Mouse (Mus musculus) hindbrain, embryonic 14.5 days (tissue): Measurements from ENCODE around the gene Kif13a. TPM values are rescaled to one million over a fixed set of nuclear protein-coding genes. Genes with fewer than 3 reads are reported as not detected.
A peak's percentile ranks its signal among the peaks of the same experiment; 100 is the strongest.

Source experiments
- ATAC-seq: fragments of 200-750 bp; cut with Nextera tagmentation; 2 replicates; pipeline ENCODE4 v1.8.0; 2017; ENCODE audit warnings: moderate number of reproducible peaks, mild to moderate bottlenecking, moderate TSS enrichment, moderate library complexity; ENCODE audit not compliant: low FRiP score
- DNase-seq: peaks from one replicate; pipeline ENCODE4 v3.0.0-alpha.2; 2015; ENCODE audit warnings: low spot score
- H3K27ac ChIP-seq: fragments of 300-500 bp; sonication (generic); 2 replicates; pipeline ENCODE4 v1.5.1; 2014; ENCODE audit warnings: mild to moderate bottlenecking, moderate library complexity
- H3K27me3 ChIP-seq: fragments of 300-500 bp; sonication (generic); 2 replicates; pipeline ENCODE4 v1.6.1; 2014; ENCODE audit warnings: mild to moderate bottlenecking, low read length, mixed read lengths; ENCODE audit not compliant: control insufficient read depth, insufficient read depth
- H3K36me3 ChIP-seq: fragments of 300-500 bp; sonication (generic); replicated peaks from 2 replicates; pipeline ENCODE4 v1.6.1; 2014; ENCODE audit not compliant: control insufficient read depth, insufficient read depth
- H3K4me1 ChIP-seq: fragments of 300-500 bp; sonication (generic); replicated peaks from 2 replicates; pipeline ENCODE4 v1.6.1; 2014; ENCODE audit warnings: antibody characterized with exemption, low read length, mixed read lengths; ENCODE audit not compliant: control insufficient read depth, insufficient read depth
- H3K4me2 ChIP-seq: fragments of 300-500 bp; sonication (generic); replicated peaks from 2 replicates; pipeline ENCODE4 v1.6.1; 2014; ENCODE audit warnings: mild to moderate bottlenecking, moderate library complexity
- H3K4me3 ChIP-seq: fragments of 300-500 bp; sonication (generic); replicated peaks from 2 replicates; pipeline ENCODE4 v1.5.1; 2014; ENCODE audit warnings: mild to moderate bottlenecking, low read length
- H3K9ac ChIP-seq: fragments of 300-500 bp; sonication (generic); 2 replicates; pipeline ENCODE4 v1.6.1; 2014
- H3K9me3 ChIP-seq: fragments of 300-500 bp; sonication (generic); 2 replicates; pipeline ENCODE4 v1.6.1; 2016; ENCODE audit warnings: low read length; ENCODE audit not compliant: control insufficient read depth
- WGBS: fragments of 180-500 bp; shearing (Covaris S2); extraction: QIAGEN DNeasy Blood & Tissue Kit; methylation state at CpG from one replicate; pipeline ENCODE4 v1.1.7; 2014; 5-methylcytosine and 5-hydroxymethylcytosine counted together
- polyA plus RNA-seq: library from polyadenylated mRNA; unstranded; fragments of >200 nt; fragmentation: Nextera tagmentation; extraction: Ambion mirVana; gene quantifications from 2 replicates; pipeline ENCODE4 v1.2.1, GENCODE M21; 2014

Gene Kif13a
- 14.3 and 15.0 TPM in 2 replicates for polyA plus RNA-seq

- WGBS = under 1% methylated on average over 84 of the region's 96 CpGs
These were observed at the start of gene Kif13a for GRCm38 (mm10) chr13:46929719-46930658. TSS of gene Kif13a (minus strand) at chr13:46929867.

GRCm38 (mm10) chr13:46976532-46976931, 46.9 kb upstream of the Kif13a start:
- no peak overlapping the region for H3K27ac ChIP-seq
- no peaks in the 10 kb centered on the region for H3K9me3 ChIP-seq
- WGBS = 87% methylated on average over 7 of the region's 7 CpGs

More at GRCm38 (mm10) chr13:46929719-46930658, at the start of gene Kif13a:
- H3K4me2 ChIP-seq = peak within 1 kb of the TSS; percentile 93
- no peaks in the 10 kb centered on the region for H3K27me3 ChIP-seq
- DNase-seq (peak; percentile 86), ATAC-seq (peak; percentile 82)
- H3K4me3 ChIP-seq = peak within 1 kb of the TSS; percentile 90
- no peaks in the 10 kb centered on the region for H3K9me3 ChIP-seq
- H3K9ac ChIP-seq = peak within 1 kb of the TSS; percentile 90
- peaks cover 18% of the 10 kb centered on the region for H3K4me1 ChIP-seq
- H3K27ac ChIP-seq = peak within 1 kb of the TSS; percentile 98
- no peaks in the 10 kb centered on the region for H3K36me3 ChIP-seq

GRCm38 (mm10) chr13:46975930-46976329, 46.3 kb upstream of the Kif13a start:
- Histone ChIP-seq H3K27ac (peak overlapping the region; percentile 78), H3K4me2 (peak overlapping the region; percentile 72), H3K9me3 (no peaks in the 10 kb centered on the region), H3K9ac (no peak overlapping the region; the same call in 1 of the 2 replicates), H3K4me3 (no peak overlapping the region), H3K4me1 (peaks cover 8% of the 10 kb centered on the region; the same call in 1 of the 2 replicates), H3K27me3 (no peaks in the 10 kb centered on the region), H3K36me3 (no peaks in the 10 kb centered on the region)
- DNase-seq (no peak), ATAC-seq (no peak)
- WGBS = 19% methylated on average over 4 of the region's 4 CpGs

More at GRCm38 (mm10) chr13:46976532-46976931, 46.9 kb upstream of the Kif13a start:
- Histone ChIP-seq H3K36me3 (no peaks in the 10 kb centered on the region), H3K9ac (no peak overlapping the region), H3K4me1 (peaks cover 8% of the 10 kb centered on the region; the same call in 1 of the 2 replicates), H3K4me3 (no peak overlapping the region), H3K4me2 (no peak overlapping the region), H3K27me3 (no peaks in the 10 kb centered on the region)
- ATAC-seq (no peak), DNase-seq (no peak)

GRCm38 (mm10) chr13:46975031-46975551, 45.4 kb upstream of the Kif13a start:
- WGBS = 10% methylated on average over 14 of the region's 14 CpGs
- DNase-seq (peak; percentile 73), ATAC-seq (peak; percentile 95)
- Histone ChIP-seq H3K4me3 (peak overlapping the region; percentile 38), H3K9ac (peak overlapping the region; percentile 55), H3K4me1 (peaks cover 8% of the 10 kb centered on the region; the same call in 1 of the 2 replicates), H3K27ac (peak overlapping the region; percentile 78), H3K27me3 (no peaks in the 10 kb centered on the region), H3K9me3 (no peaks in the 10 kb centered on the region), H3K4me2 (peak overlapping the region; percentile 72), H3K36me3 (no peaks in the 10 kb centered on the region)

- no peak overlapping the region for H3K27ac ChIP-seq
- no peak for ATAC-seq
- no peak overlapping the region for H3K9ac ChIP-seq
- no peaks in the 10 kb centered on the region for H3K27me3 ChIP-seq
- no peaks in the 10 kb centered on the region for H3K36me3 ChIP-seq
- H3K4me1 ChIP-seq = peaks cover under 1% of the 10 kb centered on the region; the same call in 1 of the 2 replicates
- no peak for DNase-seq
- WGBS = 84% methylated on average over 10 of the region's 10 CpGs
- H3K9me3 ChIP-seq = no peaks in the 10 kb centered on the region
- no peak overlapping the region for H3K4me2 ChIP-seq
- no peak overlapping the region for H3K4me3 ChIP-seq
These were observed 40.7 kb upstream of the Kif13a start for GRCm38 (mm10) chr13:46970286-46970945.

GRCm38 (mm10) chr13:46968626-46969025, 39.0 kb upstream of the Kif13a start:
- Histone ChIP-seq H3K27ac (no peak overlapping the region), H3K36me3 (no peaks in the 10 kb centered on the region), H3K4me1 (0 out of 2 replicates have a peak, but pooled peaks cover 3% of the 10 kb centered on the region), H3K9me3 (no peaks in the 10 kb centered on the region), H3K4me2 (no peak overlapping the region), H3K9ac (no peak overlapping the region), H3K27me3 (no peaks in the 10 kb centered on the region), H3K4me3 (no peak overlapping the region)
- DNase-seq = no peak
- ATAC-seq = no peak
- 94% methylated on average over 2 of the region's 2 CpGs for WGBS

GRCm38 (mm10) chr13:46967308-46967707, 37.6 kb upstream of the Kif13a start:
- Histone ChIP-seq H3K4me2 (no peak overlapping the region), H3K9me3 (no peaks in the 10 kb centered on the region), H3K27me3 (no peaks in the 10 kb centered on the region), H3K27ac (no peak overlapping the region), H3K9ac (no peak overlapping the region), H3K4me3 (no peak overlapping the region), H3K4me1 (0 out of 2 replicates have a peak, but pooled peaks cover 3% of the 10 kb centered on the region), H3K36me3 (no peaks in the 10 kb centered on the region)
- 77% methylated on average over 4 of the region's 4 CpGs for WGBS
- DNase-seq (no peak), ATAC-seq (no peak)

- Histone ChIP-seq H3K27me3 (no peaks in the 10 kb centered on the region), H3K27ac (peak overlapping the region; percentile 66), H3K9me3 (no peaks in the 10 kb centered on the region), H3K4me2 (no peak overlapping the region), H3K36me3 (no peaks in the 10 kb centered on the region), H3K4me1 (peaks cover 11% of the 10 kb centered on the region; the same call in 1 of the 2 replicates), H3K4me3 (no peak overlapping the region), H3K9ac (no peak overlapping the region)
- ATAC-seq (no peak), DNase-seq (peak; percentile 38)
- WGBS = 44% methylated on average over 7 of the region's 7 CpGs
These were observed 31.3 kb upstream of the Kif13a start for GRCm38 (mm10) chr13:46960878-46961474.
